Mouse (Mus musculus) midbrain, embryonic 16.5 days (tissue): ENCODE data around the gene Lrrc39. TPM values are rescaled to one million over a fixed set of nuclear protein-coding genes. Genes with fewer than 3 reads are reported as not detected.

Source experiments
- ATAC-seq: fragments of 200-750 bp; cut with Nextera tagmentation; 2 replicates; pipeline ENCODE4 v1.8.0; 2017; ENCODE audit warnings: moderate TSS enrichment
- H3K27ac ChIP-seq: fragments of 300-500 bp; sonication (generic); 2 replicates; pipeline ENCODE4 v1.5.1; 2014; ENCODE audit warnings: mild to moderate bottlenecking, low read length, mixed read lengths
- H3K27me3 ChIP-seq: fragments of 300-500 bp; sonication (generic); 2 replicates; pipeline ENCODE4 v1.6.1; 2014; ENCODE audit warnings: low read depth, low read length, mixed read lengths; ENCODE audit not compliant: control insufficient read depth, insufficient read depth
- H3K36me3 ChIP-seq: fragments of 300-500 bp; sonication (generic); 2 replicates; pipeline ENCODE4 v1.6.1; 2014; ENCODE audit warnings: mild to moderate bottlenecking, low read length, moderate library complexity, mixed read lengths; ENCODE audit not compliant: control insufficient read depth, insufficient read depth
- H3K4me1 ChIP-seq: fragments of 300-500 bp; sonication (generic); 2 replicates; pipeline ENCODE4 v1.6.1; 2014; ENCODE audit warnings: mild to moderate bottlenecking, low read length, mixed read lengths; ENCODE audit not compliant: control insufficient read depth, insufficient read depth
- H3K4me2 ChIP-seq: fragments of 300-500 bp; sonication (generic); 2 replicates; pipeline ENCODE4 v1.6.1; 2014; ENCODE audit warnings: mild to moderate bottlenecking, low read length, mixed read lengths
- H3K4me3 ChIP-seq: fragments of 300-500 bp; sonication (generic); 2 replicates; pipeline ENCODE4 v1.5.1; 2014; ENCODE audit warnings: low read depth, mild to moderate bottlenecking, low read length, moderate library complexity, mixed read lengths
- H3K9ac ChIP-seq: fragments of 300-500 bp; sonication (generic); 2 replicates; pipeline ENCODE4 v1.6.1; 2014; ENCODE audit warnings: low read depth, low read length, mixed read lengths
- H3K9me3 ChIP-seq: fragments of 300-500 bp; sonication (generic); replicated peaks from 2 replicates; pipeline ENCODE4 v1.6.1; 2014; ENCODE audit warnings: mild to moderate bottlenecking, low read length, mixed read lengths; ENCODE audit not compliant: control insufficient read depth, poor library complexity, severe bottlenecking
- WGBS: fragments of 180-500 bp; shearing (Covaris S2); extraction: QIAGEN DNeasy Blood & Tissue Kit; methylation state at CpG from one replicate; pipeline ENCODE4 v1.1.7; 2014; 5-methylcytosine and 5-hydroxymethylcytosine counted together
- polyA plus RNA-seq: library from polyadenylated mRNA; unstranded; fragments of >200 nt; fragmentation: Nextera tagmentation; extraction: Ambion mirVana; gene quantifications from 2 replicates; pipeline ENCODE4 v1.2.1, GENCODE M21; 2015

Lrrc39 gene
- polyA plus RNA-seq, 1 experiment from 2014 or later: 0.38 TPM

GRCm38 (mm10) chr3:116599705-116600104, 36.9 kb downstream of the Lrrc39 start:
- Histone ChIP-seq H3K36me3 (peaks cover 2% of the 10 kb centered on the region; the same call in 1 of the 2 replicates), H3K9me3 (no peaks in the 10 kb centered on the region), H3K27me3 (no peaks in the 10 kb centered on the region), H3K9ac (no peak overlapping the region), H3K4me1 (peaks cover 7% of the 10 kb centered on the region), H3K27ac (no peak overlapping the region), H3K4me3 (no peak overlapping the region), H3K4me2 (no peak overlapping the region)
- no peak for ATAC-seq
- 97% methylated on average over 2 of the region's 2 CpGs for WGBS

GRCm38 (mm10) chr3:116601005-116601404, 38.2 kb downstream of the Lrrc39 start:
- no peak overlapping the region for H3K9ac ChIP-seq
- no peak overlapping the region for H3K4me2 ChIP-seq
- H3K9me3 ChIP-seq: no peaks in the 10 kb centered on the region
- H3K36me3 ChIP-seq: peaks cover 3% of the 10 kb centered on the region; the same call in 1 of the 2 replicates
- no peaks in the 10 kb centered on the region for H3K27me3 ChIP-seq
- ATAC-seq: no peak
- H3K4me3 ChIP-seq: no peak overlapping the region
- no peak overlapping the region for H3K27ac ChIP-seq
- 91% methylated on average over 5 of the region's 5 CpGs for WGBS
- H3K4me1 ChIP-seq: peaks cover 1% of the 10 kb centered on the region

- Histone ChIP-seq H3K9me3 (no peaks in the 10 kb centered on the region), H3K9ac (no peak overlapping the region), H3K4me2 (no peak overlapping the region), H3K4me1 (no peaks in the 10 kb centered on the region), H3K27ac (no peak overlapping the region), H3K4me3 (no peak overlapping the region), H3K27me3 (no peaks in the 10 kb centered on the region), H3K36me3 (peaks cover 3% of the 10 kb centered on the region; the same call in 1 of the 2 replicates)
- no peak for ATAC-seq
- WGBS: 93% methylated on average over 5 of the region's 5 CpGs
These were observed 39.0 kb downstream of the Lrrc39 start for GRCm38 (mm10) chr3:116601781-116602180.

GRCm38 (mm10) chr3:116604570-116604969, 41.8 kb downstream of the Lrrc39 start:
- H3K9me3 ChIP-seq: no peaks in the 10 kb centered on the region
- no peaks in the 10 kb centered on the region for H3K4me1 ChIP-seq
- no peaks in the 10 kb centered on the region for H3K27me3 ChIP-seq
- no peak overlapping the region for H3K4me2 ChIP-seq
- H3K27ac ChIP-seq: no peak overlapping the region
- 87% methylated on average over 9 of the region's 9 CpGs for WGBS
- no peak overlapping the region for H3K4me3 ChIP-seq
- ATAC-seq: no peak
- no peak overlapping the region for H3K9ac ChIP-seq
- peaks cover 3% of the 10 kb centered on the region; the same call in 1 of the 2 replicates for H3K36me3 ChIP-seq

- Histone ChIP-seq H3K36me3 (peaks cover 7% of the 10 kb centered on the region; the same call in 1 of the 2 replicates), H3K9me3 (no peaks in the 10 kb centered on the region), H3K4me2 (no peak within 1 kb of the TSS), H3K4me1 (no peaks in the 10 kb centered on the region), H3K27me3 (no peaks in the 10 kb centered on the region), H3K4me3 (no peak within 1 kb of the TSS), H3K27ac (no peak within 1 kb of the TSS), H3K9ac (no peak within 1 kb of the TSS)
- 84% methylated on average over 10 of the region's 10 CpGs for WGBS
- no peak for ATAC-seq
These were observed 51.6 kb downstream of the Lrrc39 start, which contains the start of gene Trmt13 for GRCm38 (mm10) chr3:116614295-116614892. Gene Trmt13 (minus strand): TSS chr3:116614587.

GRCm38 (mm10) chr3:116615318-116616068, 52.7 kb downstream of the Lrrc39 start:
- no peak for ATAC-seq
- no peak overlapping the region for H3K4me3 ChIP-seq
- peaks cover 9% of the 10 kb centered on the region; the same call in 1 of the 2 replicates for H3K36me3 ChIP-seq
- H3K9me3 ChIP-seq: no peaks in the 10 kb centered on the region
- H3K27me3 ChIP-seq: no peaks in the 10 kb centered on the region
- H3K4me2 ChIP-seq: no peak overlapping the region
- H3K4me1 ChIP-seq: no peaks in the 10 kb centered on the region
- 96% methylated on average over 8 of the region's 8 CpGs for WGBS
- no peak overlapping the region for H3K27ac ChIP-seq
- H3K9ac ChIP-seq: no peak overlapping the region

- no peak overlapping the region for H3K9ac ChIP-seq
- no peak overlapping the region for H3K4me2 ChIP-seq
- H3K27me3 ChIP-seq: no peaks in the 10 kb centered on the region
- no peak overlapping the region for H3K27ac ChIP-seq
- no peak for ATAC-seq
- H3K4me3 ChIP-seq: no peak overlapping the region
- WGBS: 86% methylated on average over 6 of the region's 6 CpGs
- no peaks in the 10 kb centered on the region for H3K9me3 ChIP-seq
- H3K4me1 ChIP-seq: no peaks in the 10 kb centered on the region
- peaks cover 11% of the 10 kb centered on the region for H3K36me3 ChIP-seq
These were observed 56.1 kb downstream of the Lrrc39 start for GRCm38 (mm10) chr3:116618855-116619254.

- H3K4me2 ChIP-seq: no peak overlapping the region
- H3K27me3 ChIP-seq: no peaks in the 10 kb centered on the region
- no peaks in the 10 kb centered on the region for H3K4me1 ChIP-seq
- WGBS: 93% methylated on average over 7 of the region's 7 CpGs
- no peak for ATAC-seq
- H3K36me3 ChIP-seq: peaks cover 10% of the 10 kb centered on the region
- no peaks in the 10 kb centered on the region for H3K9me3 ChIP-seq
- no peak overlapping the region for H3K27ac ChIP-seq
- H3K9ac ChIP-seq: no peak overlapping the region
- no peak overlapping the region for H3K4me3 ChIP-seq
These were observed 58.0 kb downstream of the Lrrc39 start for GRCm38 (mm10) chr3:116620636-116621370.

- 95% methylated on average over 7 of the region's 7 CpGs for WGBS
- no peak overlapping the region for H3K9ac ChIP-seq
- no peak for ATAC-seq
- H3K4me2 ChIP-seq: no peak overlapping the region
- H3K4me3 ChIP-seq: no peak overlapping the region
- H3K27me3 ChIP-seq: no peaks in the 10 kb centered on the region
- H3K27ac ChIP-seq: no peak overlapping the region
- H3K9me3 ChIP-seq: no peaks in the 10 kb centered on the region
- no peaks in the 10 kb centered on the region for H3K4me1 ChIP-seq
- H3K36me3 ChIP-seq: peaks cover 10% of the 10 kb centered on the region
These were observed 59.9 kb downstream of the Lrrc39 start for GRCm38 (mm10) chr3:116622641-116623040.
